Mouse (Mus musculus) brain, embryonic 14.5 days (tissue): ENCODE data around the gene AL732309.1. TPM values are rescaled to one million over a fixed set of nuclear protein-coding genes. Genes with fewer than 3 reads are reported as not detected.
A peak's percentile ranks its signal among the peaks of the same experiment; 100 is the strongest.

Source experiments
- DNase-seq: peaks from one replicate; pipeline ENCODE4 v3.0.0-alpha.2; 2011; ENCODE audit warnings: low read depth
- CTCF ChIP-seq: fragments of 200-500 bp; IDR thresholded peaks from 2 replicates; pipeline ENCODE4 v1.5.1; 2012; ENCODE audit warnings: inconsistent platforms, mild to moderate bottlenecking, moderate library complexity, borderline replicate concordance; ENCODE audit not compliant: insufficient read depth, insufficient read length; ENCODE audit errors: extremely low read depth
- POLR2A ChIP-seq: fragments of 200-500 bp; IDR thresholded peaks from 2 replicates; pipeline ENCODE4 v1.6.1; 2012; ENCODE audit warnings: mild to moderate bottlenecking, inconsistent platforms, borderline replicate concordance; ENCODE audit not compliant: poor library complexity, insufficient read depth, insufficient read length, severe bottlenecking; ENCODE audit errors: extremely low read depth
- polyA plus RNA-seq: library from polyadenylated mRNA; depleted of rRNA; stranded (reverse); fragments of >200 nt; gene quantifications from 2 replicates; pipeline ENCODE4 v1.2.3, GENCODE M21; 2012

The AL732309.1 gene
- polyA plus RNA-seq, 1 experiment, result 19.1 TPM

DNA sequence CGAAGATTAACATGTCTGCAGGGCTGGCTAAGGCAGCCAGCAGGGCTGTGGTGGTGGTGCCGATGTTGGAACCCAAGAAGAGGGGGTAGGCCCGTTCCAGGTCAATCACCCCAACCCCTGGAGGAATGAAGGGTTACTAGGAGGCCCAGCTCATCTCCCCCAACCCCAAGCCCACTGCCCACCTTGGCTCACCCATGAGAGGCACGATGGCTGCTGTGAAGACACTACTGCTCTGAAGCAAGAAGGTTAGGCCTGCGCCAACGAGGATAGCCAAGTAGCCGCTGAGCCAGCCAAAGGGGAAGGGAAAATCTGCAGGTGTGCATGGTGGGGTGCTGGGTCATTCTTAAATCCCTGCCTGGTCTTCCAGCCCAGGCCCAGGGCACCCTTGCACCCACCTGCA lies 16.1 kb downstream of the AL732309.1 start:
- TF ChIP-seq POLR2A, result no peak
- TF ChIP-seq CTCF, result no peak
- DNase-seq, result no peak

DNA sequence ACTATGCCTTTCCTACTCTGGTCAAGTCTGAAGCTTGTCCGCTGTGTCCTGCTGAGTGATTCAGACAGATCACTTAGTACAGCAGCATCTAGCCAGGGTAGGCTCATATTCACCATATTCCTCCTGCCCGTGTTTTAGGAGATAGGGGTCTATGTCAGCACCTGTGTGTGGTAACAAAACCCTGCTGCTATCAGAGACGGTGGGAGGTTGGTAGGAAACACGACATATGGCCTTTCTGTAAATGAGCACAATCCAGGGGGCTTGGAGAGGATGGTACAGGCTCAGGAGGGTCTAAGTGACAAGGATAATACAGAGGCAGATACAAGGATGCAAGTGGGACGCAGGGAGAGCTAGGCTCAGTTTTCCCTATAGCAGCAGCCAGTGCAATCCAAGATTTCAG lies 17.1 kb downstream of the AL732309.1 start:
- no peak for DNase-seq

GRCm38 (mm10) chr2:25228995-25229530 lies 17.6 kb downstream of the AL732309.1 start:
- DNase-seq, result no peak
- no peak for TF ChIP-seq POLR2A
- no peak for TF ChIP-seq CTCF

More for the DNA sequence above, 17.1 kb downstream of the AL732309.1 start:
- no peak for TF ChIP-seq CTCF
- no peak for TF ChIP-seq POLR2A

GRCm38 (mm10) chr2:25228431-25228889 lies 18.2 kb downstream of the AL732309.1 start:
- DNase-seq, result peak; percentile 93
- TF ChIP-seq CTCF, result peak; percentile 83
- TF ChIP-seq POLR2A, result no peak

DNA sequence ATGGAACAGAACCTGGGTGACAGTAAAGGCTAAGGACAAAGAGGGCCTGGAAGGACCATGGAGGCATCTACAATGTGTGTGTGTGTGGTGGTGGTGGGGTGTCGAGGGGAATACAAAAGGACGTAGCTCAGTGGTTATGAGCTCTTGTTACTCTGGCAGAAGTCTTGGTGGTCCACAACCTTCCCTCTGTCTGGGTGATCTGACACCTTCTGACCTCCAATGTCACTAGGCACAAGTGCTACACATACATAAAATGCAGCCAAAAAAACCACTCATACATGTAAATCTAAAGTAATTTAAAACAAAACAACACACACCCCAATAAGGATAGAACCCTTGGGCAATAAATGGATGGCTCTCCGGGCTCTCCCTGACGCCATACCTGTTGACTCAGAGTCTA lies 19.3 kb downstream of the AL732309.1 start:
- TF ChIP-seq POLR2A, result no peak
- TF ChIP-seq CTCF, result no peak
- no peak for DNase-seq

DNA sequence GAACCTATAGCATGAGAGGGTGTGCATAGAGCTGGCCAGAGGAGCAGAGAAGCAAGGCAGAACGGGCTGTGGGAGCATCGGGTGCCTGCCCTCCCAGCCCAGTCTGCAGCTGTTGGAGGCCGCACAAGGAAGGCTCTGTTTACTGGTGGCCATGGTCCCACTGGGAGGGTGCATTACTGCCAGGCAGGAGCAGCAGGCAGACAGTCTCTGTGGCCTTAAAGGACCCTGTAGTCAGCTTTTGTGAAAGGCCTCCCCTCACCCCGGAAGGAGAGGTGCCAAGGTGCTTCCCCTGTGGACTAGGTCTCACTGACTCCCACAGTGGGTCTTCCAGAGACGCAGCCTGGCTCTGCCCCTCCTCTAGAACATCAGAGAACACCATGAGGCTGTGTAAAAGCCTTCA lies 19.8 kb downstream of the AL732309.1 start:
- DNase-seq, result no peak
- TF ChIP-seq POLR2A (no peak), CTCF (no peak)

DNA sequence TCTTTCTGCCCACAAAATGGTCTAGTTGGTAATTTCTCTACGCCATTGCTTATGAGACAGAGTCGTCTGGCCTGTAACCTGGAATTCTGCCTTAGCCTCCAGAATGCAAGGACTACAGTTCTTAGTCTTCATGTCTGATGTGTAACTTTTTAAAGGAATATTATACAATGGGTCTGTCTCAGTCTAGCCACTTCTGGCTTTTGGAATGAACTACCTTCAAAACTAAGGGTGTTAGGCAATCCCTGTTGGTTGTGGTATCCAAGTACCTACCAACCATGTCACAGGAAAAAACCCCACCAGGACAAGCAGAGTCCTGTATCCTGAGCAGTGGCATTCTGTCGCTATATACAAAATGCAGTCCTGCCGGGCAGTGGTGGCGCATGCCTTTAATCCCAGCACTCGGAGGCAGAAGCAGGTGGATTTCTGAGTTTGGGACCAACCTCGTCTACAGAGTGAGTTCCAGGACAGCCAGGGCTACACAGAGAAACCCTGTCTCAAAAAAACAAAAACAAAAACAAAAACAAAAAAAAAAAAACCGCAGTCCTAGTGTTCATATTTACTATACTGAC lies 20.8 kb downstream of the AL732309.1 start:
- TF ChIP-seq POLR2A, result no peak
- no peak for TF ChIP-seq CTCF
- DNase-seq, result no peak

GRCm38 (mm10) chr2:25224766-25225752 lies 21.6 kb downstream of the AL732309.1 start:
- peak; percentile 82; the same call in 1 of the 2 replicates for TF ChIP-seq POLR2A
- TF ChIP-seq CTCF, result no peak
- DNase-seq, result peak; percentile 100

DNA sequence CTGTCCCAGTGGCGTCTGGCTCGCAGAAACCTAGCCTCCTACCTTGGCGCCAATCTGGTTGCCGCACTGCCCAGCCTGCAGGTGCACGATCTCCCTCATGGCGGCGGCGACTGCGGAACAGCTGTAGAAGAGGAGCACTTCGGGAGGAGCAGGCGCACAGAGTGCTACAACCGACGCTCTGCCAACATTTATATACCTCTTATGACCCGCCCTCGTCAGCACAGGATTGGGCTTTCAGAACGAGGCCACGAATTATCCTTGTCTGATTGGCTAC lies 22.2 kb downstream of the AL732309.1 start, which contains the start of gene Tubb4b:
Tubb4b (minus strand) TSS at position 211 of the 274 bp plus-strand sequence.
- DNase-seq, result no peak
- peak; percentile 14; the same call in 1 of the 2 replicates for TF ChIP-seq CTCF
- peak; percentile 96 for TF ChIP-seq POLR2A

GRCm38 (mm10) chr2:25223681-25224491 lies 22.8 kb downstream of the AL732309.1 start:
- no peak for DNase-seq
- TF ChIP-seq POLR2A (no peak), CTCF (no peak)
